Mouse (Mus musculus): ENCODE measurements at regions not wholly inside any gene's neighbourhood (a gene's known extent, or its start where the extent isn't known, plus 50 kb on each side); places are given as distances from the start of the nearest gene placed in this dataset.

- no peak for TF ChIP-seq ZC3H11A (IDR thresholded peaks at IDR 0.05; ENCODE audit: low read depth, low read length)
- TF ChIP-seq TAL1 (IDR thresholded peaks at IDR 0.05; ENCODE audit: low read length) = no peak
Observed at GRCm38 (mm10) chr6:84320586-84320985, 273.1 kb downstream of the Cyp26b1 start.
